Mouse (Mus musculus): Measurements from ENCODE around the gene Nsd2.
"Not testable (repeated sequence)": the region's sequence is repeated elsewhere in the genome, so short reads cannot be mapped to it uniquely, and the experiment has no call there.

The Nsd2 gene

GRCm38 (mm10) chr5:33851466-33851865 is 30.9 kb downstream of the Nsd2 start:
- no peak for DNase-seq (ENCODE audit: low spot score in 2 of 2)

DNA sequence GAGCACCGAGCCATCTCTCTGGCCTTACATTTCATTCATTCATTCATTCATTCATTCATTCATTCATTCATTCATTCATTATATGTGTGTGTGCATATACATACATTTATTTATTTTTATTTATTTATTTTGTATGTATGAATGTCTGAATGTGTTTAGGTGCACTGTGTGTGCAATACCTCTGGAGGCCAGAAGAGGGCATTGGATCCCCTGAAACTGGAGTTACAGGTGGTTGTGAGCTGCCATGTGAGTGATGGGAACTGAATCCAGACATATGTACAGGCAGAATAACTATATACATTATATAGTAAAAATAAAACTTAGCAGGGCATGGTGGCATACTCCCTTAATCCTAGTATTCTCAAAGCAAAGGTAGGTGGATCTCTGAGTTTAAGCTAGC is 32.6 kb downstream of the Nsd2 start:
- DNase-seq (ENCODE audit: low spot score in 2 of 2) = no peak

DNA sequence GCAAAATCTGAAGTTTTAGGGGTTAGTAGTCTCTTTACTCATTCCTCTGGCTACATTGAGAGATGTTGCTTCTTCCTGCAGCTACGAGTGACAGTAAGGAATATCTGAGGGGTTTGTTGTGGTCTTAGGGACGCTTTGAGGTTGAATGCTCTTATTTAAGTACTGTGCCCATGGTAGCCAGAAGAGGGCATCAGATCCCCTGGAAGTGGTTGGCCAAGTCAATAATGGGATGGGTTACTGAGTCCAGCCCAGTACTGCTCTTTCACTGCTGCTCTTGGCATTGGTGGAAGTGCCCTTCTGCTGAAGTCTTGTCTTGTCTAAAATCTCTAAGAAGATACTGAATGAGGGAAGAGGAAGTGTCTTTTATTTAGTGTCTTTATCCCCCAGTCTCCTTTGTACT is 33.5 kb downstream of the Nsd2 start:
- no peak for DNase-seq (ENCODE audit: low spot score in 2 of 2)

DNA sequence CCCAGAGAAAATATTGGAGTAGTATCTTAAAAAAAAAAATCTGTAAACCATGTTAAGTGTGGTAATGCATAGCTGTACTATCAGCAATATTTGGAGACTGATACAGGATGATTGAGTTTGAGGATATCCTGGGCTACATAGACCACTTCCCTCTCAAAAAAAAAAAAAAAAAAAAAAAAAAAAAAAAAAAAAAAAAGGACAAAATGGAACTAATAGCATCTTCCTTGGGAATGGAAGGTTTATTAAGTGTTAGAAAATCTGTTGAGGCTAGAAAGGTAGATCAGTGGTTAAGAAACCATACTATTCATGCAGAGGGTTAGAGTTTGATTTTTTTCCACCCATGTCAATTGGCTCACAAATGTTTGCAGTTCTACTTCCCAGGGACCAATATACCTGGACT is 37.2 kb downstream of the Nsd2 start:
- no peak for DNase-seq (ENCODE audit: low spot score in 2 of 2)

DNA sequence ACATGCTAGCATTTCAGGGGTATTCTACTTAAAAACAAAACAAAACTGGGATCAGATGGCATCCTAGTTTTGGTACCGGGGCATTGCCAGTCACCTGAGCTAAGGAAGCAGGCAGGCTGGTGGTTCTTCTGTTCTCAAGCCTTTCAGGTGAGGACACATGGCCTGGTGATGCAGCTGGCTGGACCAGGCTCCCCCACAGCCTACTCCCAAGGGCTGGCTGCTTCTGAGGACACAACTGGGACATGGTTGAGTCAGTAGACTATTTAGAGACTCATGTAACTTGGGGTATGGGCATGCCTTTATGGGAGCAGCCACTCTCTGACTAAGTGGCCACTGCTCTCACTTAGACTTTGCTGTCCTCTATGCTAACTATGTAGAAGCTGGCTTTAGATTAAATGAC is 54.9 kb downstream of the Nsd2 start:
- no peak for DNase-seq (ENCODE audit: low spot score in 2 of 2)

DNA sequence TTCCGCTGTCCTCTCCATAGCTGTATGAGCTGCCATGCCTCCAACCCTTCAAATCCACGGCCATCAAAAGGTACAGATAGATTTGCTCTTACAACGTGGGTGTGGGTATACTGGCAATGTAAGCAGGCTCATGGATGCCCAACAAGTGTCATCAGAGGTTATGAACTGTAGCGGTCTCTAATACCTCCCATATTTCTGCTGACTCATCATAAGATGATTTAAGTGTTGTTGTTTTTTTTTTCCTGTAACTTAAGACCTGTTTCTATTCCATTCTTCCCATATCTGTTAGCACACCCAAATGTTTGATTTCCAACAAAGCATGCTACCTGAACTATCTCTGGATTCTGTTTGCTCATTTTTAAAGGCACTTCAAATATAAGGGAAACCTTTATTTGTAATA is 60.6 kb downstream of the Nsd2 start:
- DNase-seq (ENCODE audit: low spot score in 2 of 2) = no peak

GRCm38 (mm10) chr5:33893406-33893805 is 72.9 kb downstream of the Nsd2 start:
- DNase-seq (ENCODE audit: low spot score in 2 of 2) = no peak

- peak in 1 of 2 experiments; percentile 28 for DNase-seq (ENCODE audit: low spot score in 2 of 2)
Observed at GRCm38 (mm10) chr5:33895116-33895515, 74.6 kb downstream of the Nsd2 start.

DNA sequence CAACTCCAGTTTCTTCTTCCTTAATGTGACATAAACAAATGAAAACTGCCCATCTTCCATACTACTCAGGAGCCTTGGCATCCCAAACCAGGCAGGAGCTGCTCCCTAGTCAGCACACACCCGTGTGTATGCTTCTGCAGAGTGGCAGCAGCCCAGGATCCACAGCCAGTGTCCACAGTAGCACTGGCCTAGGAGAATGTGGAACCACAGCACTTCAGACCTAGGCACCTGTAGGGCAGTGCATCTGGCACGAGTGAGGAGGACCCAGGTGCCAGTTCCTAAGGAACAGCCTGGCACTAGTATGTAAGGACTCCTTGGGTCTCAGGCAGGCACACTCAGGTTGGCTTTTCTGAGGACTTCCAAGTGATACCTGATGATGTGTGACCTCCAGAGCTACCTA is 76.6 kb downstream of the Nsd2 start:
- no peak for DNase-seq (ENCODE audit: low spot score in 2 of 2)

DNA sequence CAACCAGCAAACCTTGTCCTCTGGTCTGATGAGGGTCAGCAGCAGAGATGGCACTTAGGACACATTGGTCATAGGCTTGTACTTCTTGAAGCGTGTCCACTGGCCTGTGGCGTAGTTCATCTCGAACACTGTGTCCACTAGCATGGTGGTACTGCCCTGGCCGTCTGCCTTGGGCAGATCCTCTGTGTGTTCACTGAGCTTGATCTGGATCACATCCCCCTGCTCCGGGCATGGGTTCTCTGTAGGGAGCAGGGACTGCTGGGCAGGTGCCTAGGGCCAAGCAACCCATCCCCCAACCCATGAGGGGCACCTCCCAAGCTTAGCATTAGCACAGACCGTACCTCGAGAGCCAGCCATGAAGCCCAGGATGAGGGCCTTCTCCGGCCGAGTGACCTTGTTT is 78.1 kb downstream of the Nsd2 start:
- no peak for DNase-seq (ENCODE audit: low spot score in 2 of 2)

- DNase-seq (ENCODE audit: low spot score in 2 of 2) = no peak
Observed at GRCm38 (mm10) chr5:33899245-33899644, 78.7 kb downstream of the Nsd2 start.

DNA sequence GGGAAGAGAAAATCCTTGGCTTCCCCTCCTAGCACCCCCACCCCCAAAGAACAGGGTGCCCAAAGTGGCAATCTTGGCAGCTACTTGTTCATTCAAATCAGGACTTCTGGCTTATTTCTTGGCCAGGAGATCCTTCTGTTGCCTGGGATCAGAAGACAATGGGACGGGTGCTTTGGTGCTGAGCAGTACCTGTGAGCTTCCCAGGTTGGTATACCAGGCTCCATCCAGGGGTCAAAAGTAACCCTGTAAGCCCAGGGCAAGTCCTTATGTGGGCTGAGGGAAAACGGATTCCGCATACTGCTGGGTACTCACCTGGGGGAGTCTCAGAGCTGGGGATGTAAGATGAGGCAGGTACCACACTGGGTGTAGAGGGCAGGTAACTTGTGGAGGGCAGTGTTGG is 79.6 kb downstream of the Nsd2 start:
- DNase-seq (ENCODE audit: low spot score in 2 of 2) = no peak

- peak in 1 of 2 experiments; percentile 27 for DNase-seq (ENCODE audit: low spot score in 2 of 2)
Observed at GRCm38 (mm10) chr5:33900701-33901263, 80.3 kb downstream of the Nsd2 start.

- DNase-seq (ENCODE audit: low spot score in 2 of 2) = no peak
Observed at GRCm38 (mm10) chr5:33901278-33901677, 80.8 kb downstream of the Nsd2 start.

GRCm38 (mm10) chr5:33902696-33903095 is 82.2 kb downstream of the Nsd2 start:
- no peak for DNase-seq (ENCODE audit: low spot score in 2 of 2)

- DNase-seq (ENCODE audit: low spot score in 2 of 2) = no peak
Observed at GRCm38 (mm10) chr5:33903176-33903575, 82.7 kb downstream of the Nsd2 start.

GRCm38 (mm10) chr5:33915031-33915430 is 94.5 kb downstream of the Nsd2 start:
- not testable (repeated sequence) for DNase-seq (ENCODE audit: low spot score in 2 of 2)

GRCm38 (mm10) chr5:33916616-33917015 is 96.1 kb downstream of the Nsd2 start:
- DNase-seq (ENCODE audit: low spot score in 2 of 2) = not testable (repeated sequence)

DNA sequence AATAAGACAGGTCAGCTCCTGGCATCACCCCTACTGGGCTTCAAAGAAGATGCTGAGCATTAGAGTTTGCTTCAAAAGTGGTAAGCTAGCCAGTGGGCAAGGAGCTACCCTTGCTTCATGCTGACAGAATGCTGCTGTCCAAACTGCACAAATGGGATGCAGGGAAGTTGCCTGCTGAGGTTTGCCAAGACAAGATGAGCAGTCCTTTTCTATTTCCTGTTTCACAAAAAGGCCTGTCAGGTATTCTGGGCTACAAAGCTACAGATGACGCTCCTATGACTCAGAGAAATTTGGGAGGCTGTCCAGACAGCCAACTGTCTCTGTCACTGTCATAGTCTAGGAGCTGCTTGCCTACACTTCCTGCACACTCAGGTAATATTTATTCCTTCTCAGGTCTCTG is 98.9 kb downstream of the Nsd2 start:
- DNase-seq (ENCODE audit: low spot score in 2 of 2) = peak; percentile 60 to 71

GRCm38 (mm10) chr5:33920037-33920436 is 99.5 kb downstream of the Nsd2 start:
- DNase-seq (ENCODE audit: low spot score in 2 of 2) = no peak

DNA sequence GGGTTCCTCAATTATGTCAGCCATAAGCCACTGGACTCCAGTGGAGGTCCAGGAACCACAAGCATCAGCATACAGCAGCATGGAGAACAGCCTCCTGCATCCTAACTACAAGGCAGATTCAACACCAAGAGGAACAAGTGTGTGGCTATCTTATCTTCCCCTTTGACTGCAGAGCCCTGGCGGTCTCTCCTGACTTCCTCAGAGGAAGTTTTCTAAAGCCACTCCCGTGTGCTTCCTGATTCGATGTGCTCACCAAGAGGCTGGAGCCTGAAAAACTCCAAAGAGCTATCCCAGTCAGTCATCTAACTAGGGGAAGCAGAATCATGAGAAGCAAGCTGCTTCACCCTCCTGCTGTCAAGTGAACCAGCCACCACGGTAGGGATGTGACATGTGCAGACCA is 100.4 kb downstream of the Nsd2 start:
- DNase-seq (ENCODE audit: low spot score in 2 of 2) = no peak

DNA sequence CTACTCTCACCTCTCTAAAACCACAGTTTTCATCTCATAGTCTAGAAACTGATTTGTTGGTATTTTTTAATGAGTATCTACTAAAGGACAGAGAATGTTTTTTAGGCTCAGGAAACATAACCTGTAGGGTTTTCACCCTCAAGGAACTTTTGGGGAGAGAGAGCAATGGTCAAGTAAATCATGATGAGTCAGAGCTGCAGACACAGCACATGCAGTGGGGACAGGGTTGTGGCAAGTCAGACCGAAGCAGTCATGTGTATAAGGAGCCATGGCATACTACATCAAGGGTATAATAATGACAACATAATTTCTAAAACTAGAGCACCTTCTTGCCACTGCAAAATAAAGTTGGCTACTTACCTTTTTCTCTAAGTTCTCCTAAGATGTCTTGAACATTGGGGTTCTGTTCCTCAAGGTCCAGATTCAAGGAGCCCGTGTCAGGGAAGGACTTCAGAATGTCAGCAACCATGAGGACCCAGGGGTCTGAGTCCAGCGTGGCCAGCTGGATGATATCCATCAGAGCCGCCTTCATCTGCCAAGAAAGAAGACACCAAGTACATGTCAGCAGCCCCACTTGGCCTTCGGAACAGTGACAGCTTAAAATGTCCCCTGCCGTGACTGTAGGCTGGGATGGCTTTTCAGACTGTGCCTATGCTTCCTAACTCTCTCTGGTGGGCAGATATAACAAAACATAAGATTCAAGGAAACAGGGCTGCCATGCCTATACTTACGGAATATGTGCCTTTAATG is 101.1 kb downstream of the Nsd2 start:
- no peak for DNase-seq (ENCODE audit: low spot score in 2 of 2)

- DNase-seq (ENCODE audit: low spot score in 2 of 2) = no peak
Observed at GRCm38 (mm10) chr5:33922566-33922965, 102.0 kb downstream of the Nsd2 start.

GRCm38 (mm10) chr5:33926170-33926569 is 105.6 kb downstream of the Nsd2 start:
- DNase-seq (ENCODE audit: low spot score in 2 of 2) = no peak

All from right cerebral cortex, adult 2 months (tissue).